Mouse (Mus musculus) forebrain, embryonic 10.5 days (tissue): ENCODE measurements around the gene Kif14. TPM values are rescaled to one million over a fixed set of nuclear protein-coding genes. Genes with fewer than 3 reads are reported as not detected.

Experiments used
- DNase-seq: peaks from one replicate; pipeline ENCODE4 v3.0.0-alpha.2; 2017; ENCODE audit warnings: low spot score; ENCODE audit errors: extremely low spot score
- H3K27ac ChIP-seq: fragments of 300-500 bp; sonication (generic); 2 replicates; pipeline ENCODE4 v1.5.1; 2016; ENCODE audit warnings: mild to moderate bottlenecking
- H3K27me3 ChIP-seq: fragments of 300-500 bp; sonication (generic); 2 replicates; pipeline ENCODE4 v1.6.1; 2016; ENCODE audit warnings: mild to moderate bottlenecking; ENCODE audit not compliant: poor library complexity, severe bottlenecking
- H3K36me3 ChIP-seq: fragments of 300-500 bp; sonication (generic); replicated peaks from 2 replicates; pipeline ENCODE4 v1.6.1; 2016; ENCODE audit warnings: mild to moderate bottlenecking, moderate library complexity
- H3K4me1 ChIP-seq: fragments of 300-500 bp; sonication (generic); 2 replicates; pipeline ENCODE4 v1.6.1; 2016
- H3K4me3 ChIP-seq: fragments of 300-500 bp; sonication (generic); 2 replicates; pipeline ENCODE4 v1.5.1; 2016; ENCODE audit warnings: mild to moderate bottlenecking, moderate library complexity
- H3K9me3 ChIP-seq: fragments of 300-500 bp; sonication (generic); 2 replicates; pipeline ENCODE4 v1.6.1; 2016; ENCODE audit warnings: mild to moderate bottlenecking, moderate library complexity
- WGBS: fragments of 180-500 bp; shearing (Covaris S2); methylation state at CpG from one replicate; pipeline ENCODE4 v1.1.7; 2016; 5-methylcytosine and 5-hydroxymethylcytosine counted together
- polyA plus RNA-seq: library from polyadenylated mRNA; unstranded; fragments of >200 nt; fragmentation: Nextera tagmentation; extraction: Ambion mirVana; gene quantifications from 2 replicates; pipeline ENCODE4 v1.2.1, GENCODE M21; 2016

Gene Kif14
- polyA plus RNA-seq, 1 experiment from 2014 or later: 10.0 TPM

DNA sequence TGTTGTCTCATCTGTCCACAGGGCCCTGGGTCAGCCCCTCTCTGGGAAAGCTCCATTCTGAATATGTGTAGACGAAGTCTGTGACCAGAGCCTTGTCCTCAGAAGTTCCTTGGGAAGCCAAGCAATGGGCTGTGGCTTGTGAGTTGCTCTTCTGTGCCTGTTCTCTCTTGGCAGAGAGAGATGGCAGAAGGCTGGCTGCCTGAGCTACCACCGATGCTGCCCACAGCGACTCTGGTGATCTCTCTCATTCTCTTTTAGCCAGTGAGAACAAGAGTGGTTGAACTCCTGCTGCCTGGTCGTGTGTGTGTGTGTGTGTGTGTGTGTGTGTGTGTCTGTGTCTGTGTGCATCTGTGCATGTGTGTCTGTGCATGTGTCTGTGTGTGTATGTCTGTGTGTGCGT, 13.7 kb upstream of the Kif14 start:
- Histone ChIP-seq H3K4me3 (no peak overlapping the region), H3K27ac (no peak overlapping the region), H3K27me3 (peaks cover 34% of the 10 kb centered on the region), H3K4me1 (peaks cover 10% of the 10 kb centered on the region), H3K36me3 (no peaks in the 10 kb centered on the region), H3K9me3 (no peaks in the 10 kb centered on the region)
- DNase-seq: no peak
- WGBS: 72% methylated on average over 5 of the region's 5 CpGs

DNA sequence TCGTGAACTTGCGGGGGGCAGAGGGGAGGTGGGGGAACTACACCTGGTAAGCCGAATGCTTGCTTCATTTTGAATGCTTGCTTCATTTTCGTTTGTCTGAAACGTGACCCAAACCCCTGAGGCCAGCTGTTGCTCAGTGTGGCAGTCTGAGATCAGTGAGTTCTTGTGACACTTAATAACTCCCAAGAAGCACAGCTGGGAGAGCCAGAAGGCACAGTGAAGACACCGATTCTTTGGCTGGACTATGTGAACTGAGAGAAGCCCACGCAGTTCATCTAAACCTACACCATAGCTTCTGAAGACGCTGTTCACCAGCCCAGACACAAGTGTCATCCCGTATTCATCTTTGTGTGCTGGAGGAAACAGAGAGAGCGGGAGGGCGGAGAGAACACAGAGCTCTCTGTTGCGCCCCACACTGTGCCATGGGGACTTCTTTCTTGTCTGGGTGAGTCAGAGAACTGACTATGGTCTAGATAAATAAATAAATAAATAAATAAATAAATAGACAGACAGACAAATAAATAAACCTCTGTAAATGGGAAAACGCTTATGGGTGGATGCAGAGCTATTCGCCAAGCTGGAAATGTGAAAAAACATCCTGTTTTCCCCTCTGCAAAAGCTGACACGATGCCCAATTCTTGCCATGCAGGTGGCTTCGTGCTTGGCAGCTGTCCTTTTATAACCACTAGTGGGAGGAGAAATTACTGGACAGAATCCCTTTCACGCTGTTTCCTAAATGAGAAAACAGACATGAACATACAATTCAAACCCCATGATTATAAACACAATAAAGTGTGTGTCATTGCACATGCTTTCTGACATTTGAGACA, 10.2 kb upstream of the Kif14 start:
- Histone ChIP-seq H3K4me3 (no peak overlapping the region), H3K27ac (no peak overlapping the region), H3K9me3 (no peaks in the 10 kb centered on the region), H3K4me1 (peaks cover 13% of the 10 kb centered on the region), H3K27me3 (peaks cover 45% of the 10 kb centered on the region), H3K36me3 (no peaks in the 10 kb centered on the region)
- 80% methylated on average over 17 of the region's 17 CpGs for WGBS
- no peak for DNase-seq

DNA sequence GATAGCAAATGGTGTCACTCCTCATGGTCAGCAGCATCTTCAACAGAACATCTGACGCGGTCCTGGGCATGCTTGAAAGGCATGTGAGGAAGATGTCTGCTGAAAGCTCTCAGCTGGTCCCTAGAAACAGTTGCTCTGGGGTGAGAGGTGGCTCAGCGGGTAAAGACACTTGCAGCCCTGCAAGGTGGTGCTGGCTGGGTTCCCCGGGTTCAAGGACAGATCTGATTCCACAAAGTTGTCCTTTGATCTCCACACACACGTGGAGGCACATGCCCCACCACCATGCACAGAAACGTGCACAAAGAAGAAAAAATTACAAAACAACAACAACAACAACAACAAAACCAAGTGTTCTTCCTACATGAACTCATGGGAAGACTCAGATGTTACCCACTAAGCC, 9.4 kb upstream of the Kif14 start:
- no peak overlapping the region for H3K27ac ChIP-seq
- 86% methylated on average over 6 of the region's 6 CpGs for WGBS
- H3K9me3 ChIP-seq: no peaks in the 10 kb centered on the region
- H3K4me1 ChIP-seq: peaks cover 13% of the 10 kb centered on the region
- peaks cover 47% of the 10 kb centered on the region for H3K27me3 ChIP-seq
- no peaks in the 10 kb centered on the region for H3K36me3 ChIP-seq
- DNase-seq: no peak
- no peak overlapping the region for H3K4me3 ChIP-seq

DNA sequence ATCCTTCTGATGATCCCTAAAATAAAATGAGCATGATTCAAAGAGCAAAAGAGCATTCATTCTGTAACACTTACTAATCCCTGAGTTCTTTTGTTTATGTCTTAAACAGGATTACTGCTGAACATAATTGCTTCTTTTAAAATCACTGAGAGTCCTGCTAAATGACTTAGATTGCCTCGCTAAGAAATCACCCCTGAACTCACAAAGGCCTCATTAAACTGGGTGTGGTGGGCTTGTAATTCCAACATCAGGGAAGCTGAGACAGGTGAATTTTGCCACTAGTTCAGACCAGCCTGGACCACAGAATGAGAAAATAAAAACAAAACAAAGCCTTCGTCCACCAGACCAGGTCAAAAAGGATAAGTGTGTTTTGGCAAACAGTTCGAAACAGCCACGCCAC, 8.7 kb upstream of the Kif14 start:
- Histone ChIP-seq H3K4me3 (no peak overlapping the region), H3K27me3 (peaks cover 47% of the 10 kb centered on the region), H3K4me1 (peaks cover 8% of the 10 kb centered on the region), H3K27ac (no peak overlapping the region), H3K9me3 (no peaks in the 10 kb centered on the region), H3K36me3 (no peaks in the 10 kb centered on the region)
- DNase-seq: no peak
- 63% methylated on average over 4 of the region's 4 CpGs for WGBS

DNA sequence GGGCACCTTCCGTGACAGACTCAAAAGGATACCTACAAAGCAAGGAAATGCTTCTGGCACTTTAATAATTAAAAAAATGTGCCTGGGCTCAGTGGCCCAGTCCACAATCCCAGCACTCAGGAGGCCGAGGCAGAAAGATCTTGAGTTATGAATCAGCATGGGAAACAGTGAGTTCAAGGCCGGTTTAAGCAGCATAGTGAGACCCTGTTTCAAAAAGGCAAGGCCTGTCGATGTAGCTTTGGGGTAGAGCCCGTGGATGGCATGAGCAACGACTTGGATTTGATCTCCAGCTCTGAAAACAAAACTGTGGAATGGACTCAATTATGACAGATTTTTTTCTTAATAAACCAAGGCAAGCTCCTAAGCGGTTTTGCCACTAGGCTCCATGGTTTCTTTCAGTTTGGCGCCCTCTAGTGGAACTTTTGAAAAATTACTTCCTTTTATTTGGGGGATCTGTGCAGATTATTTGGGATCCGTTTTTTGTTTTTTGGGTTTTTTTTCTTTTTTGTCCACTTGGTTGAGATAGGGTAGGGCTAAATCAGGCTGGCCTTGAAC, 7.4 kb upstream of the Kif14 start:
- H3K36me3 ChIP-seq: no peaks in the 10 kb centered on the region
- no peak overlapping the region for H3K4me3 ChIP-seq
- H3K27ac ChIP-seq: no peak overlapping the region
- peaks cover 7% of the 10 kb centered on the region; the same call in 1 of the 2 replicates for H3K4me1 ChIP-seq
- no peaks in the 10 kb centered on the region for H3K9me3 ChIP-seq
- DNase-seq: no peak
- peaks cover 41% of the 10 kb centered on the region for H3K27me3 ChIP-seq
- 28% methylated on average over 9 of the region's 9 CpGs for WGBS

DNA sequence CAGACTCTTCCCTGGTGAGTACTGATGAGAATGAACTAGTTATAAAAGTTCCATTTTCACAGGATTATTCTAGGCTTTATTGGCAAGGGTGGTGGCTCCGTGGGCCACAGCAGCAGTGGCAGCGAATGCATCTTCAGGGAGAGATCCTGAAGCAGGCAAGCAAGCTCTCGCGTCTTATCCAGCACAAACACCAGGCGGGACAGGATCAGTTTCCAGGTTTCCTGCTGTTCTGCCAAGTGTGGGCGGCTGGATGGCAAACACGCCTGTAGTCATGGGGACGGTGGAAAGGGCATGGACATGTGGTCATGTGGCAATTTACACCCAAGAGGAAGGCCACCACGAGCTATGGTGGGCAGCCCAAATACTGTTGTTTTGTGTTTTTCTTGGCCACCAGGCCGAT, 3.7 kb upstream of the Kif14 start:
- H3K4me1 ChIP-seq: peaks cover 13% of the 10 kb centered on the region
- H3K27me3 ChIP-seq: peaks cover 12% of the 10 kb centered on the region; the same call in 1 of the 2 replicates
- 66% methylated on average over 10 of the region's 10 CpGs for whole genome bisulfite sequencing
- no peaks in the 10 kb centered on the region for H3K36me3 ChIP-seq
- H3K9me3 ChIP-seq: no peaks in the 10 kb centered on the region
- no peak overlapping the region for H3K27ac ChIP-seq
- H3K4me3 ChIP-seq: no peak overlapping the region
- no peak for DNase-seq

DNA sequence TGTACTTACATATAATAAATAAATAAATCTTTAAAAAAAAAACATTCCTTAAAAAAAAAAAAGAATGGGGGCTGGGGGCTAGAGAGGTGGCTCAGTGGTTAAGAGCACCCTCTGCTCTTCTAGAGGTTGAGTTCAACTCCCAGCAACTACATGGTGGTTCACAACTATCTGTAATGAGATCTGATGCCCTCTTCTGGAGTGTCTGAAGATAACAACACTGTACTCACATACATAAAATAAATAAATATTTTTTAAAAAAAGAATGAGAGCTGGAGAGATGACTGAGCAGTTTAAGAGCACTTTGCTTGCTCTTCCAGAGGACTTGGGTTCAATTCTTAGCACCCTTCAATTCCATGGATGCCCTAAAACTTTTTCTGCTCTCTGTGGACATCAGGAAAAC, 975 bp upstream of the Kif14 start:
- no peaks in the 10 kb centered on the region for H3K9me3 ChIP-seq
- H3K27me3 ChIP-seq: peaks cover 10% of the 10 kb centered on the region; the same call in 1 of the 2 replicates
- H3K36me3 ChIP-seq: peaks cover 25% of the 10 kb centered on the region
- DNase-seq: no peak
- no peak overlapping the region for H3K27ac ChIP-seq
- H3K4me1 ChIP-seq: peaks cover 21% of the 10 kb centered on the region
- no peak overlapping the region for H3K4me3 ChIP-seq

DNA sequence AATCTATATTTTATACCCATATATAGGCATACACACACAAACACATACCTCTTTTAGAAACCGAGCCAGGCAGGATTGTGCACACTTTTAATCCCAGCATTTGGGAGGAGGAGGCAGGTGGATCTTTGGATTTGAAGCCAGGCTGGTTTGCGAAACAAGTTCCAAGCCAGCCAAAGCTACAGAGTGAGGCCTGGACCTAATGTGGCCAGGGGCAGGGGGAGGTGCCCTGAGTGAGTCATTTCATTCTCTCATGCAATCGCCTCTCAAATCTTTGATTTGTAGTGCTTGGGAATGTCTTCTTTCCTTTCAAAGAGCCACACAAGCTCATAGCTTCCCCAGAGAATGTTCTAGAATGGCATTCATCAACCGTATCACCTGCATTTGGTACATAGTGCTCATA, 3.3 kb downstream of the Kif14 start:
- Histone ChIP-seq H3K4me3 (no peak overlapping the region), H3K4me1 (peaks cover 27% of the 10 kb centered on the region), H3K9me3 (no peaks in the 10 kb centered on the region), H3K36me3 (peaks cover 65% of the 10 kb centered on the region), H3K27me3 (no peaks in the 10 kb centered on the region), H3K27ac (no peak overlapping the region)
- DNase-seq: no peak
- 95% methylated on average over 4 of the region's 4 CpGs for WGBS

DNA sequence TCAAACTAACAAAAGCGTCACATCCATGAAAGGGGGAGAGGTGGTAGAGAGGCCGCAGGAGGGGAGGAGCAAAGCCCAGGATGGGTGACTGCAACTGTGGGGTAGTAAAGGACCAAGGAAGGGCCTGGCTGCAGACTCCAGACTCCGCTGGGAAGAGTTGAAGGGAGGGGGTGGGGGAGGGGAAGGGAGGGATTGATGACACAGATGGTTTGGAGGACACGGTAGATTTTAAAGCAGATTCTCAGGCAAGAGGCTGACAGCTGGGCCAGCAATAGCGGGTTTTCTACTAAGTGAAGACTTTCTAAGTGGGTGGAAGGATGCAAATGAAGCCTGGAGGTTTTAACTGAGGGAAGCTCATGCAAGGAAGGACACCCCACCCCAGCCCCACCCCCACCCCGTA, 4.3 kb downstream of the Kif14 start:
- 0 out of 2 replicates have a peak overlapping the region, but pooled peaks have one; percentile 9 for H3K27ac ChIP-seq
- peaks cover 75% of the 10 kb centered on the region for H3K36me3 ChIP-seq
- H3K27me3 ChIP-seq: no peaks in the 10 kb centered on the region
- peak overlapping the region; percentile 14; the same call in 1 of the 2 replicates for H3K4me3 ChIP-seq
- peaks cover 27% of the 10 kb centered on the region for H3K4me1 ChIP-seq
- WGBS: 22% methylated on average over 6 of the region's 6 CpGs
- no peaks in the 10 kb centered on the region for H3K9me3 ChIP-seq
- DNase-seq: no peak

DNA sequence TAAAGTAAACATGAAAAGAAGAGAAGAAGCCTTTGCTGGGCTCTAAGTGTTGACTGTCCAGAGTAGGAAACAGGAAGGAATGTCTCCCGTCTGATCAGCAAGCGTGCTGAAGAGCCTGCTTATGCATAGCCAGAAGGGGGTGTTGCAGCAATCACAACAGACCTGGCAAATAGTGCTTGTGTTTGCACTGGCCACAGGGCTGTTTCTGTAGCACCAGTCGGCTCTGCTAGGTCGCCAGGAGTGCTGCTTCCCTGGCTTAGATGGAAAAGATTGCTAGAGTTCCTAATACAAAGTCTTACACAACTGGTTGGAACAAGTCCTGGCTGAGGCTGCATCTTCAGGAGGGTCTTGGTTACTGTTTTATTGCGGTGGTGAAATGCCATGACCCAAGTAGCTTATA, 25.5 kb downstream of the Kif14 start:
- WGBS: 88% methylated on average over 5 of the region's 5 CpGs
- DNase-seq: no peak
- H3K27ac ChIP-seq: no peak overlapping the region
- H3K4me1 ChIP-seq: no peaks in the 10 kb centered on the region
- no peaks in the 10 kb centered on the region for H3K27me3 ChIP-seq
- H3K9me3 ChIP-seq: no peaks in the 10 kb centered on the region
- H3K4me3 ChIP-seq: no peak overlapping the region
- peaks cover 97% of the 10 kb centered on the region for H3K36me3 ChIP-seq

DNA sequence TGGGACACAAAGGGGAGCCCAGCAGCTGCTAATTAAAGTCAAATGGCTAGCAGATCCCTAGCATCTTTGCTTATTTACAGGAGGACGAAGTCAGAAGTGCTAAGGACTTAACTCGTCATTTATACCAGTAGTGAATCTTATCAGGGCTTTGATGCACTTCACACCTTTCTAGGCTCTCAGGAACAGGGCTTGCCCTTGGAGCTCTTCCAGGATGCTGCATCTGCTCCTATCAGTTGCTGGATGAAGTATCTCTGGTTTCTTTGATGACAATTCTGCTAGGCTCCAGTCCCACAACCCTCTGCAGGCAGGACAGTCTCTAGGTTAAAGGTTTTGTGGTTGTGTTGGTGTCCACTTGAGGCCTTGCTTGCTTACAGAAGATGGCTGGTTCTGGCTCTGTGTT, 26.1 kb downstream of the Kif14 start:
- no peak for DNase-seq
- WGBS: 85% methylated on average over 2 of the region's 2 CpGs
- H3K27ac ChIP-seq: no peak overlapping the region
- H3K9me3 ChIP-seq: no peaks in the 10 kb centered on the region
- no peak overlapping the region for H3K4me3 ChIP-seq
- peaks cover 97% of the 10 kb centered on the region for H3K36me3 ChIP-seq
- H3K4me1 ChIP-seq: no peaks in the 10 kb centered on the region
- H3K27me3 ChIP-seq: no peaks in the 10 kb centered on the region

DNA sequence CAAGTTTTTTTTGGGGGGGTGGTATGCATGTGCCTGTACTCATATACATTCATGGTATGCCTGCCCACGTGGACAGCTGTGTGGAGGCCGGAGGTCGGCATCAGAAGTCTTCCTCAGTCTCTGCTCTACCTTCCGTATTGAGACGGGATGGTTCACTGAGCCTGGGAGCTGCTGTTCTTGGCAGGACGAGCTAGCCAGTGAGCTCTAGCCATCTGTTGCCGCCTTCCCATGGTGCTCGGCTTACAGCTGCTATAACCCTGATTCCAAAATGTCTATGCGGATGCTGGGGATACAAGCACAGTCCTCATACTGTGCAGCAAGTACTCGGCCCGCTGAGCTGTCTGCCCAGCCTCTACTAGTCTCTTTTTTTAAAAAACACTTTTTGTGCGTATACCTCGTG, 33.2 kb downstream of the Kif14 start:
- H3K4me1 ChIP-seq: no peaks in the 10 kb centered on the region
- no peak overlapping the region for H3K4me3 ChIP-seq
- no peaks in the 10 kb centered on the region for H3K27me3 ChIP-seq
- H3K36me3 ChIP-seq: peaks cover 90% of the 10 kb centered on the region
- 92% methylated on average over 13 of the region's 13 CpGs for WGBS
- H3K27ac ChIP-seq: no peak overlapping the region
- peaks cover 5% of the 10 kb centered on the region; the same call in 1 of the 2 replicates for H3K9me3 ChIP-seq
- no peak for DNase-seq

DNA sequence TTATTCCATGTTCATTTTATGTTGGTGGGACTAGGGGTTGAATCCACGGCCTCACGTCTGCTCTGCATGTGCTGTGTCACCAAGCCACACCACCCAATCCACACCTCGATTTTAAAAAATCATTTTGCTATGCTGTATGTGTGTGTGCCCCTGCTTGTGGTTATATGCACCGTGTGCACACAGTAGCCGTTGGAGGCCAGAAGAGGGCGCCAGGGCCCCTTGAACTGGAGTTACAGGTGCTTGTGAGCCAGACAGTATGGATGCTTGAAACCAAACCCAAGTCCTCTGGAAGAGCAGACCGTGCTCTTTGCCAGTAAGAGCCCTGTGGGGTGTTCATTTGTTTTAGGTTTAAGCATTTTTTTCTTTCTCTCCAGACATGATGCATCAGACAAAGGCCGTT, 36.8 kb downstream of the Kif14 start:
- 95% methylated on average over 8 of the region's 8 CpGs for WGBS
- no peak for DNase-seq
- H3K4me3 ChIP-seq: no peak overlapping the region
- H3K27me3 ChIP-seq: no peaks in the 10 kb centered on the region
- peaks cover 5% of the 10 kb centered on the region; the same call in 1 of the 2 replicates for H3K9me3 ChIP-seq
- no peaks in the 10 kb centered on the region for H3K4me1 ChIP-seq
- peaks cover 82% of the 10 kb centered on the region for H3K36me3 ChIP-seq
- H3K27ac ChIP-seq: no peak overlapping the region
